Mouse (Mus musculus): ENCODE results near the gene Klk4. TPM values are rescaled to one million over a fixed set of nuclear protein-coding genes. Genes with fewer than 3 reads are reported as not detected.

The Klk4 gene
- polyA plus RNA-seq, 1 experiment from 2014 or later = not detected

- Histone ChIP-seq H3K4me1 (replicated peaks) (0 out of 2 replicates have a peak, but pooled peaks cover 3% of the 10 kb centered on the region), H3K9me3 (peaks cover 4% of the 10 kb centered on the region; the same call in 1 of the 2 replicates), H3K4me3 (replicated peaks) (no peak overlapping the region), H3K9ac (replicated peaks) (no peak overlapping the region), H3K4me2 (replicated peaks) (no peak overlapping the region), H3K27ac (no peak overlapping the region), H3K36me3 (no peaks in the 10 kb centered on the region), H3K27me3 (no peaks in the 10 kb centered on the region)
- WGBS = 86% methylated on average over 4 of the region's 4 CpGs
- ATAC-seq = no peak
These were observed 4.5 kb upstream of the Klk4 start for GRCm38 (mm10) chr7:43876444-43876843.

DNA sequence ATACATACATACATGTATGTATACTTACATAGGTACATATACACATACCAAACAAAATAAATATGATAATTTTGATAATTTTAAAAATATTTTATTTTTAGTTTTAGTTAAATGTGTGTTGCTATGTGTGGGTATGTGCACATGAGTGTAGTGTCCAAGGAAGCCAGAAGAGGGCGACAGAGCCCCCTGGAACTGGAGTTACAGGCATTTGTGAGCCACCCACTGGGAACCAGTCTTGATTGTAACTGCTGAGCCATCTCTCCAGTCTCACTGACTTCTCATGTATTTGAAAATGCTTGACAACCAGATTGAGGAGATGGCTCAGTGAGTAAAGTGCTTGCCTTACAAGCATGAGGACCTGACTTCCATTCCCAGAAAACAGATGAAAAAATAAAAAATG is 2.7 kb upstream of the Klk4 start:
- H3K27ac ChIP-seq = no peak overlapping the region
- H3K4me1 ChIP-seq (replicated peaks) = 0 out of 2 replicates have a peak, but pooled peaks cover 3% of the 10 kb centered on the region
- no peaks in the 10 kb centered on the region; the same call in 1 of the 2 replicates for H3K27me3 ChIP-seq
- 53% methylated on average over 1 of the region's 1 CpGs for WGBS
- no peaks in the 10 kb centered on the region for H3K36me3 ChIP-seq
- no peak for ATAC-seq
- no peak overlapping the region for H3K9ac ChIP-seq (replicated peaks)
- no peak overlapping the region for H3K4me3 ChIP-seq (replicated peaks)
- no peak overlapping the region for H3K4me2 ChIP-seq (replicated peaks)
- peaks cover 4% of the 10 kb centered on the region; the same call in 1 of the 2 replicates for H3K9me3 ChIP-seq

GRCm38 (mm10) chr7:43882346-43882745 is 1.4 kb downstream of the Klk4 start:
- H3K9me3 ChIP-seq = peaks cover 4% of the 10 kb centered on the region; the same call in 1 of the 2 replicates
- no peak overlapping the region for H3K4me2 ChIP-seq (replicated peaks)
- ATAC-seq = no peak
- WGBS = 26% methylated on average over 4 of the region's 4 CpGs
- peaks cover 3% of the 10 kb centered on the region; the same call in 1 of the 2 replicates for H3K27me3 ChIP-seq
- H3K36me3 ChIP-seq = no peaks in the 10 kb centered on the region
- H3K4me3 ChIP-seq (replicated peaks) = no peak overlapping the region
- H3K4me1 ChIP-seq (replicated peaks) = 0 out of 2 replicates have a peak, but pooled peaks cover 7% of the 10 kb centered on the region
- H3K27ac ChIP-seq = no peak overlapping the region
- H3K9ac ChIP-seq (replicated peaks) = no peak overlapping the region

DNA sequence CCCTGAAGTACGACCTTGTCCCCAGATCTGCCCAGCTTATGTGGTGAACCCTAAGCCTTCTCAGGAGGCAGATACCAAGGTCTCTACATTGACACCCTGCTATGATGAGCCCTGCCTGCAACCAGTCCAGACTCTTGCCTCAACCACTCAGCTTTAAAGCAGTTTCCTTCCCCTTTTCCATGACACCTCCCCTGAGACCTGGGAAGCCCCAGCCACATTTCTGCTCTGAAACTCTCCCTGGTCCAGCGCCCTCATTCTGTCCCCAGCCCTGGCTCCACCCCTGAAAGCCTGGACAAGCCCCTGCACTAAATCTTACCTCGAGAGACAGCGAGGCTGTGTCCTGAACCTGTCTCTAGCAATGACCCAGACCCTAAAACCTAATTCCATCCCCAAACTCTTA is 1.9 kb downstream of the Klk4 start:
- Histone ChIP-seq H3K27me3 (peaks cover 3% of the 10 kb centered on the region; the same call in 1 of the 2 replicates), H3K4me1 (replicated peaks) (0 out of 2 replicates have a peak, but pooled peaks cover 7% of the 10 kb centered on the region), H3K9ac (replicated peaks) (no peak overlapping the region), H3K4me3 (replicated peaks) (no peak overlapping the region), H3K27ac (no peak overlapping the region), H3K9me3 (peaks cover 4% of the 10 kb centered on the region; the same call in 1 of the 2 replicates), H3K36me3 (no peaks in the 10 kb centered on the region), H3K4me2 (replicated peaks) (no peak overlapping the region)
- no peak for ATAC-seq
- WGBS = 19% methylated on average over 4 of the region's 4 CpGs

DNA sequence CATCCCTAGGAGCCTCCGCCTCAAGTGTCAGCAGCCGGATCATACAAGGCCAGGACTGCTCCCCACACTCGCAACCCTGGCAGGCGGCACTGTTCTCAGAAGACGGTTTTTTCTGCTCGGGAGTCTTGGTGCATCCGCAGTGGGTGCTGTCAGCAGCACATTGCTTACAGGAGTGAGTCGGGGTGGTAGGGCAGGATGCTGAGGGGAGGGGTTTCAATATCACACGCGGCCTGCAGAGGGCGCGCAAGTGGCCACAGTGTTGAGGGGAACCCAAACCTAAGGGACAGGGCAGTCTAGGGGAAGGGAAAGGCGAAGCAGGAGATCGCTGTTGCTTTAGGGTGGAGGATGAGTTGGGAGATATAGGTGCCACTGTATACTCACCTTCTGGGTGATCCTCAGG is 2.6 kb downstream of the Klk4 start:
- 8% methylated on average over 14 of the region's 14 CpGs for WGBS
- Histone ChIP-seq H3K9me3 (0 out of 2 replicates have a peak, but pooled peaks cover under 1% of the 10 kb centered on the region), H3K36me3 (no peaks in the 10 kb centered on the region), H3K4me2 (replicated peaks) (peak overlapping the region; percentile 43), H3K4me1 (replicated peaks) (0 out of 2 replicates have a peak, but pooled peaks cover 7% of the 10 kb centered on the region), H3K4me3 (replicated peaks) (peak overlapping the region; percentile 15), H3K9ac (replicated peaks) (no peak overlapping the region; the same call in 1 of the 2 replicates), H3K27ac (no peak overlapping the region), H3K27me3 (peaks cover 3% of the 10 kb centered on the region; the same call in 1 of the 2 replicates)
- peak; percentile 63 for ATAC-seq

GRCm38 (mm10) chr7:43891365-43891764 is 10.4 kb downstream of the Klk4 start:
- no peaks in the 10 kb centered on the region for H3K4me1 ChIP-seq (replicated peaks)
- no peaks in the 10 kb centered on the region for H3K36me3 ChIP-seq
- 66% methylated on average over 5 of the region's 5 CpGs for WGBS

DNA sequence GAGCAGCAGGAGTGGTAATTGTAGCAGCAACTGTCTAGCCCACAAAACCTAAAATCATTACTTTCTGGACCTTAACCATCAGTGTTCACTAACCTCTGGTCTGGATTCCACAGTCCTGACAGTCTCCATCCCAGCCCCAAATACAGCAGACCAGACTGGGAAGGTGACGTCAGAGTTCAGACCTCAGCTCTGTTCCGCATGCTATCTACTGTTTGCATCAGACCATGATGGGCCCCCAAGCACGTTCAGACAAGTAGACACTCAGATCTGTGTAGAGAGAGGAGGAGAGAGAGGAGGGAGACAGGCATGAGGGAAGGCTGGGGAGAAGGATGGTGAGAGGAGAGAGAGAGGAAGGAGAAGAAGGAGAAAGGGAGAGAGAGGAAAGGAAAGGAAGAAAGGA is 10.8 kb downstream of the Klk4 start:
- no peaks in the 10 kb centered on the region for H3K36me3 ChIP-seq
- ATAC-seq = no peak
- no peak overlapping the region for H3K9ac ChIP-seq (replicated peaks)
- H3K4me2 ChIP-seq (replicated peaks) = no peak overlapping the region
- 64% methylated on average over 3 of the region's 3 CpGs for WGBS
- H3K4me3 ChIP-seq (replicated peaks) = no peak overlapping the region
- no peaks in the 10 kb centered on the region for H3K9me3 ChIP-seq
- H3K27me3 ChIP-seq = no peaks in the 10 kb centered on the region
- H3K27ac ChIP-seq = no peak overlapping the region
- no peaks in the 10 kb centered on the region for H3K4me1 ChIP-seq (replicated peaks)

More at GRCm38 (mm10) chr7:43891365-43891764, 10.4 kb downstream of the Klk4 start:
- Histone ChIP-seq H3K9me3 (no peaks in the 10 kb centered on the region), H3K27ac (no peak overlapping the region), H3K9ac (replicated peaks) (no peak overlapping the region), H3K4me2 (replicated peaks) (no peak overlapping the region), H3K4me3 (replicated peaks) (no peak overlapping the region), H3K27me3 (no peaks in the 10 kb centered on the region)
- no peak for ATAC-seq

DNA sequence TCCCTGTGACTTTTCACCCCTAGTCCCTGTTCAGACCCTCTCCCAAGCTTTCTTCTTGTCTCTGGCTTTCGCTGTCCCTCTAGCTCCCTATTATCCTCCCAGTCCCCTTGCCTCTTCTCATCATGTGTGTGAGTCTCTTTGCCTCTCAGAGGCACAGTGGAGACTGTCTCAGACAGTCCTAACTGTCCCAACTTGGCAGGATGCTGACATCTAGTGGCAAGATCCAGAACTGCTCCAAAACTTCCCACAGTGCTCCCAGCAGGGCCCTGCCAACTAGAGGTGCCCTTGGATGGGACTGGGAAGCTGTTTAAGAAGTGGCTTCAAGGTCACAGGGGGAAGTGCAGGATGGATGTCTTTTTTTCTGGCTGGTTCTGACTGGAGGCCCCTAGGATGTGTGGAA is 13.9 kb downstream of the Klk4 start:
- Histone ChIP-seq H3K27ac (no peak overlapping the region), H3K4me1 (replicated peaks) (no peaks in the 10 kb centered on the region), H3K4me3 (replicated peaks) (no peak overlapping the region), H3K36me3 (no peaks in the 10 kb centered on the region), H3K27me3 (no peaks in the 10 kb centered on the region), H3K9ac (replicated peaks) (no peak overlapping the region), H3K4me2 (replicated peaks) (no peak overlapping the region), H3K9me3 (no peaks in the 10 kb centered on the region)
- 13% methylated on average over 1 of the region's 1 CpGs for WGBS
- ATAC-seq = peak; percentile 98

GRCm38 (mm10) chr7:43914821-43915220 is 33.9 kb downstream of the Klk4 start:
- Histone ChIP-seq H3K4me2 (replicated peaks) (no peak overlapping the region), H3K9me3 (no peaks in the 10 kb centered on the region), H3K9ac (replicated peaks) (no peak overlapping the region), H3K4me1 (replicated peaks) (no peaks in the 10 kb centered on the region), H3K27ac (no peak overlapping the region), H3K27me3 (no peaks in the 10 kb centered on the region), H3K4me3 (replicated peaks) (no peak overlapping the region), H3K36me3 (no peaks in the 10 kb centered on the region)
- 74% methylated on average over 9 of the region's 9 CpGs for WGBS
- ATAC-seq = no peak

- H3K27ac ChIP-seq = no peak overlapping the region
- no peaks in the 10 kb centered on the region for H3K4me1 ChIP-seq (replicated peaks)
- H3K9me3 ChIP-seq = no peaks in the 10 kb centered on the region
- H3K4me3 ChIP-seq (replicated peaks) = no peak overlapping the region
- H3K4me2 ChIP-seq (replicated peaks) = no peak overlapping the region
- WGBS = 90% methylated on average over 13 of the region's 13 CpGs
- no peak overlapping the region for H3K9ac ChIP-seq (replicated peaks)
- H3K27me3 ChIP-seq = no peaks in the 10 kb centered on the region
- ATAC-seq = no peak
- no peaks in the 10 kb centered on the region for H3K36me3 ChIP-seq
These were observed 37.5 kb downstream of the Klk4 start for GRCm38 (mm10) chr7:43918426-43918825.

DNA sequence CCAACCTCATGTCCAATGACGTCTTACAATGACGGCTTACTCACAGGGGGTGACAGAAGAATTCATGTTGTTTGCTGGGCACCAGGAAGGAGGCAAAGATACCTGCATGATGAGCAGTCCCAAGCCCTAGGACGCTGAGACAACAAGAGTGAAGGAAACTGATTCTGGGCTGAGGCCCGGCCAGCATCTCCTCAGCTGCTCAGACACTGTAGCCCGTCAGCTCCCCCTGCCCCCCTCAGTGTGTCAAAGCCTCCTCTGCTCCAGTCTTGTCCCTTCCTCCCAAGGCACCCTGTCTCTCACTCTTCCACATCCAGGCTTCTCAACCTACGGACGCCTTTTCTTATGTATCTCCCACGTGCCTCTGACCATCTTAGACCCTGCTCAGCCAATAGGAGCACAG is 37.9 kb downstream of the Klk4 start:
- 80% methylated on average over 8 of the region's 8 CpGs for WGBS
- Histone ChIP-seq H3K9ac (replicated peaks) (no peak overlapping the region), H3K36me3 (no peaks in the 10 kb centered on the region), H3K27ac (no peak overlapping the region), H3K4me3 (replicated peaks) (no peak overlapping the region), H3K9me3 (no peaks in the 10 kb centered on the region), H3K27me3 (no peaks in the 10 kb centered on the region), H3K4me1 (replicated peaks) (no peaks in the 10 kb centered on the region), H3K4me2 (replicated peaks) (no peak overlapping the region)
- no peak for ATAC-seq

GRCm38 (mm10) chr7:43919559-43920451 is 38.8 kb downstream of the Klk4 start:
- Histone ChIP-seq H3K27ac (no peak overlapping the region), H3K27me3 (no peaks in the 10 kb centered on the region), H3K4me2 (replicated peaks) (no peak overlapping the region), H3K9ac (replicated peaks) (no peak overlapping the region), H3K9me3 (no peaks in the 10 kb centered on the region), H3K4me3 (replicated peaks) (no peak overlapping the region), H3K36me3 (no peaks in the 10 kb centered on the region), H3K4me1 (replicated peaks) (no peaks in the 10 kb centered on the region)
- 32% methylated on average over 14 of the region's 14 CpGs for WGBS
- peak; percentile 93 for ATAC-seq

Measured in midbrain, embryonic 13.5 days (tissue).